Mouse (Mus musculus) thymus, postnatal 10 days (tissue): ENCODE measurements around the gene Cpsf3.
A peak's percentile ranks its signal among the peaks of the same experiment; 100 is the strongest.

Experiments
- DNase-seq, 2 experiments: peaks; one replicate each; pipeline ENCODE4 v3.0.0; 2021; ENCODE audit warnings: low spot score in 2 of 2

The Cpsf3 gene

DNA sequence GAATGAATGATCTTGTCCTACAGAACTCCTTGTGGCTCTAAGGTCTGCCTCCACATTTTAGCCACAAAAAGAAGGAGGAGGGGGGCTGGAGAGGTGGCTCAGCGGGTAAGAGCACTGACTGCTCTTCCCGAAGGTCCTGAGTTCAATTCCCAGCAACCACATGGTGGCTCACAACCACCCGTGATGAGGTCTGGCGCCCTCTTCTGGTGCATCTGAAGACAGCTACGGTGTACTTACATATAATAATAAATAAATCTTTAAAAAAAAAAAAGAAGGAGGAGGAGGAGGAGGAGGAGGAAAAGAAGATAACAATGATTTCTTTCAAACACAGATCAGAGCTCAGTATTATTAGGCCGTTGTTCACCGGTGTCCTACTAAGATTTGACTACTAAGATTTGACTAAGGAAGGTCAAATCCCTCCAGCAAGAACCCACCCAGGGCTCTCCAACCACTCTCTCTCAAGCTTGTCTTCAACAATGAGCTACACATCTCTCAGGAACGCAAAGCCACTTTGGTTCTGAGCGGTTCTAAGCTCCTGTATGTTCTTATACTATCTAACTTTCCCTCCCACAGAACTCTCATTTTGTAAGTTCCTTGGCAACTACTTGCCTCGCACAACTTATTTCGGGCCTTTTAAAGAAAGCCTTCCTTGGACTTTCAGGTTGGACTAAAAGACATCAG is at the start of gene Cpsf3:
TSS of gene Cpsf3 (plus strand) at position 631 of the 681 bp plus-strand sequence.
- no peak for DNase-seq

DNA sequence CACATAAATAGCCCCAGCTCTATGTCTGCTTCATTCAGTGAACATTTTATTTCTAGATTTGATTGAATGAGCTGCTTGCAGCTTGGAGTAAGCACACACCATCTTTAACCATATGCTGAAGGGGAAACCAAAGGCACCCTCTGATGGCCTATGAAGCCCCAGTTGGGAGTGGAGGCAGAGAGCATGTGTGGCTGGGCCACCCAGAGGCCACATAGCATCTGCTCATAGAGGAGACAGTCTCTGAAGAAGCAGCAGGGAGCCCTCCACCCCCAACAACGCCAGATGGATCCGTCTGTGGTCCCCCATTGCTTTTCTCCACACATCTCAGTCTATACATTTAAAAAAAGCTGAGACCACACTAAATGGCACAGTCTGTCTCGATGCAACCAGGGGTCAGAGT is 43.2 kb upstream of the Cpsf3 start:
- DNase-seq: no peak

DNA sequence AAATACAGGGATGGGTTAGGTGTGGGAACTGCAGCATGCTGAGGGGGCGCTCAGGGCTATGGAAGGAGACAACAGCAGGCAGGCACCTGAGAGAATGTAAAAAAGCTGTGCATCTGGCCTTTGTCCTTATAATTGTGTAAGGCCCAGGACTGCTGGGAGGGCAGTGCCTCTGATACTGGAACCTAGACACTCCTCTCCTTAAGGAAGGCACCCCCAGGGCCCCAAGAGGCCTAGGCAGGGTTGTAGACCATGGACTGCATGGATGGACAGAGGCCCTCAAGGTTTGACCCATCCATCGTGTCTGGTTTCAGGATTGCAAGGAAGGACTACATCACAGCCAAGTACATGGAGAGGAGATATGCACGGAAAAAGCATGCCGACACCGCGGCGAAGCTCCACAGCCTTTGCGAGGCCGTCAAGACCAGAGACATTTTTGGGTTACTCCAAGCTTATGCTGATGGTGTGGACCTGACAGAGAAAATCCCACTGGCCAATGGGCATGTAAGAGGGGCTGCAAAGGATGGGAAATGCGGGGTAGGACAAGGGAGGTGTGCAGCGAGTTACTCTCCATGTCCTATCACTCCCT is 40.7 kb upstream of the Cpsf3 start:
- DNase-seq: no peak

DNA sequence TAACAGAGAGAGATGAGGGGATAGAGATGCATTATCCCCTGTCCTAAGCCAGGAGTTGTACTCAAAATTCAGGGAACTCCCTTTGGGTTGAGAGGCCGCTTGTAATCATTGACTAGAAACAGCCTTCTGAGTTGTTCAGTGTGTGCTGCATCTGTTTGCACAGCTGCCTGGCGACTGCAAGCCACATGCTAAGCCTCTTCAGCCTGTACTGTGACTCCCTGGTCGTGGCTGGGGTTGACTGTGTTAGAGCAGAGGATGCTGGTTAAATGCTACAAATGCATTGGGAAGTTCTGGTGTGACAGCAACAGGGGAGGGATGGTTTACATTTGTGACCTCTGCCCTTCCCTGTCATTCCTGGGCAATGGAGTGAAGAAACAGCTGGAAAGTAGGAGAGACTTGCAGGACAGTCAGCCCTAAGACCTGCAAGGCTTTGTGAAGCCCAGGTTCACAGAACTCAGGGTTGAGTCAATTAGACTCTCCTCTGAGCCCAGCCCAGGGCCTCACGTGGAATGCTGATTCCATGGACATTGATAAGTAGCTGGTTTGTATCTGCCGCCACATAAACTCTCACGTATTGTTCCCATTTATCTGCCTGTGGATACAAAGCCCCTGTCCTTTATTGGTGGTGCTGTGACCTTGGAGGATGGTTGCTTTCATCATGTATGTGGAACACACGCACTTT is 37.3 kb upstream of the Cpsf3 start:
- no peak for DNase-seq

DNA sequence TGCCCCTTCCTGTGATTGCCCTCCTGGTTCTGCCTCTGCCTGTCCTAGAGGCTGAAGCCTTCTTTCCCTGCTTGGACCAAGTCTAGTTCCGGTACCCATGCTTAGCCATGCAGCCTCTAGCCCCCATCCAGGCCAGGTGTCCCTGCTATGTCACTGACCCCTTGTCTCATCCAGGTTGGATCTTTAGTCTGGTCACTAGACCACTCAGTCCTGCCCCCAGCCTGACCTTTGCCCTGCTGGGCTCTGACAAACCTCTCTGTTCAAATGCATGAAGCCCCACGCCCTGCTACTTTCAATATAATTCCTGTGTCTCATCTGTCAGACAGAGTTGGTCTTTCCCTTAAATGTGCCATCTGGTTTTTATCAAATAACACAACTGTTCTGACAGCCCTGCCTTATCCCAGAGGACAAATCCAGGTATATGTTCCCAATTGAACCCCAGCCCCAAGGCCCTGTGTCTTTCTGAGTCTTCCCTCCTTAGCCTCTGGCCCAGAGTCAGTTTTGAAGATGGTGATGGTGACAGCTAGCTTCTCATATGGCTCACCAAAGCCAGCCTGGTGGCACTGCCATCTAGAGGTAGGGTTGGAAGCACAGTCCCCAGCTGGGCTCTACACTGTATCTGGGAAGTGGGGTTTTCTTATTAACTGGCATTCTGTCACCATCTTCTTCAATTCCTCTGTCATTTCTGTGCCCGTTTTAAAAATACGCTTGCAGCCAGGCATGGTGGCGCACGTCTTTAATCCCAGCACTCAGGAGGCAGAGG is 24.5 kb upstream of the Cpsf3 start:
- peak in 1 of 2 experiments; percentile 17 for DNase-seq

DNA sequence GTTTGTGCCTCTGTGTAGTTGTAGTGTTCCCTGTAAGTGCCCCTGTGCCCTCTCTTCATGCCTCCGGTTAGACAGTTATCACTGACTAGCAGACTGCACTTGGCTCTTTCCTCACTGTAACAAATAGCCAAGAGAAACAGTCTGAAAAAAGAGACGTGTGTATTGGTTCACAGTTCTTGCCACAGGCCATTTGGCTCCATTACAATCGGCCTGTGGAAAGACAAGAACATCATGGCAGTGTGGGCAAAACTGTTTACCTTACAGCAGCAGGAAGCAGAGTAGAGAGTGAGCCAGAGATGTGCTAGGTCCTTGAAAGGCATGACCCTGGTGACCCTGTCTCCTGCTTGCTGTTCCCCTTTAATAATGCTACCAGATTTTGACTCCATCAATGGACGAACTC is 23.7 kb upstream of the Cpsf3 start:
- no peak for DNase-seq

DNA sequence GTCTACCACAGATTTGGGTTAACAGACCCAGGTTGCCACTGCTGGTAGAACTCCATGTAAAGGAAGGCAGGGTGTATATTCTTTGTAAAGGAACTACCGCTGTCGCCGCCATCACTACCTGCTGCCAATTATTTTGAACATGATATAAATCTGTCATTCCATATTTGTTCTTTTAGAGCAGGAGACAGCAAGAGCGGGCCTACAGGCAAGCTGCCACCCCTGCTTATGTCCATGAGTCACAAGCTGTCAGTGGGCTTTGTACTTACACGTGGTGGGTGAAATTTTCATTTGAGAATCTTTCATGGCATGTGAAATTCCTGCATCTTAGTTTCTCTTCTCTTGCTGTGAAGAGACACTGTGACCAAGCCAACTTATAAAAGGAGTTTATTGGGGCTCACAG is 21.9 kb upstream of the Cpsf3 start:
- DNase-seq: no peak

DNA sequence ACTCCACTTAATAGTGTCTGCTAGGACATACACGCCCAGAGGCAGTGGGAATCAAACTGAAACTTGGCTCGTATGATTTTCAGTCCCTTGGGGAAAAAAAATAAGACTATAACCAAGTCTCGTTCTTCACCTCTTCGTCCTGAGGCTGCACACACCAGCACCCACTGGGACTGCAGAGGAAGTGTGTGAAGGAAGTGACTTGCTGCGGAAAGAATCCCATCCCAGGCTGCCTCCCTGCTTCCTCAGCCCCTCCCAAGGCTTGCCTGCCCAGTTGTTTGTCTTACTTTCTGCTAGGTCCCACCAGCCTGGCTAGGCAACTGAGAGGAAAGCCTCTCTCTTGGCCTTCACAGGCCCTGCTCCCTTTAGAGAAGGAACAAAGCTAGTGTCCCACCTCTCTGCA is 20.9 kb upstream of the Cpsf3 start:
- no peak for DNase-seq

DNA sequence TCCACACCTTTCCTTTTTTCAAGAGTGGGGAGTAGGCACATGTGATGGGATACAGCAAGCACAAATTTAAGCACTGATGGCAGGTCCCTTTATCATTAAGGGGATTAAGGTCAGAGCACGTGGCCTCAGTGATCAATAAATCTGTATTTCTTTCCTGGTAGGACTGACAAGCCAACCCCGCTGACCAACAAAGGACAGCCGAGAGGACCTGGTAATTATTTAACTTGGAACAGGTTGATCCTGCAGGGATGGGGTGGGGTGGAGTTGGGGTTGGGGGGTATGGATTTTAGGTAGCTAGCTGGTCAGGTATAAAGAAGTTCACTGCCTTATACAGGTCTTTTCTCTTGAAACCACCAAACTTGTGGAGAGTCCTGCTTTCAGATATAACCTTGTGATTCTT is 20.2 kb upstream of the Cpsf3 start:
- DNase-seq: no peak

DNA sequence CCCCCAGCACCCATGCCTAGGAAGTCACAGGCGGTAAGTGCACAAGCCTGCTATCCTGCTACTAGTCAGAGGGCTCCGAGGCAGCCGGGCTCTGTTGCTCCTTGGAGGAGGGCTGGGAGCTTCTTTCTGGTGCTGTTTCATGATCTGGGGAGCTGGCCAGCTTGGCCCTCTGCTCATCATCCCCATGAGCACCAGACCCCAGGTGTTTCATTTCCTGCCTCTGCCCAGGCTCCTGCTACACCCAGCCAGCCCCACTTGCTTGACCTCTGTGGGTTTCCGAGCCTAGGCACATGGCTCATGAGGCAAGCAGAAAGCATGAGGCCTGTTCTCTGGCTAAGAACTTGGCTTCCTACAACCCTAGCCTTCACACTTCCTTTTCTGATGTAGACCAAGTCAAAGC is 19.7 kb upstream of the Cpsf3 start:
- no peak for DNase-seq

DNA sequence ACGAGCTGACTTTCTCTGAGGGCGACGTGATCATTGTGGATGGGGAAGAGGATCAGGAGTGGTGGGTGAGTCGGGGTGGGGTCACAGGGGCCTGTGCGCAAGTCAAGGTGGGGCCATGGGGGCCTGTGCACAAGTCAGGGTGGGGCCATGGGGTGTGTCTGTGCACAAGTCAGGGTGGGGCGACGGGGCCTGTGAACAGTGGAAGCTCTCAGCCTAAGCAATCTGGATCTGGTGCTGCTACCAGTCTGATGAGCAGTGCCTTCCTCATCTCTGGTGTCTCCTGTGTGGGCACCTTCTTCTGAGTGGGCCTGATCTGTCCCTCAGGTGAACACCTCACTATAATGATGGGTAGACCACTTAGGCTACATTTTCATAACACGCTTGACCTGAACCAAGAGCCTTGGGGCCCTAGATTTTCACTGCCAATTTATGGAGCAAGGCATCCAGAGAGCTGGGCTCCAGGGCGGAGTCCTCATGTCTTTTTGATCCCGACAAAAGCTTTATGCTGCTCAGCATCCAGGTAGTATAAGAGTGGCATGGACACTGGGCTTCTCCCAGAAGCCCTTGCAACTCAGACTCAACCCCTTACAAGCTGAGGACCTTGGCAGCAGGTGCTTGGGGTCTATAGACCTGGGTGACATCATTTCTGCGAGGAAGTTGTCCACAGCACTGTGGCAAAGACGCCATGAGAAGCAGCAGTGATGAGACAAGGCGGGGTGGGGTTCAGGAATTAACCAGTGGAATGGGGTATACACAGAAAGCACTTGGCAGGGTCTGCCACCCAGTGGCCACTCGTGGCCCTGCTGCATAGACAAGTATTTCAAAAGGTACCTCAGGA is 19.0 kb upstream of the Cpsf3 start:
- DNase-seq: peak in 1 of 2 experiments; percentile 20

DNA sequence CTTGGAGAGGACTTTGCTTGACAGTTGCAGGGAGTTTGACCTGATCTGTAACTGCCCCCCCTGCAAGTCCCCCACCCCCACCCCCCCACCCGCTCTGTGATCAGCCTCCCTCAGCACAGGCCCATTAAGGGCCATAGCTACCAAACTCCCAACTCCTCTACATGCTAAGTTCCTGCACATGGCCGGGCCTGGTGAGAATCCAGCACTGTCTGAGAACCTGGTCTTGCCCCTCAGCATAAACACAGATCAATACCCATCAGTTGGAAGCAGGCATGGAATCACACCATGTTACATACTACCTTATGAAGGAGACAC is 18.4 kb upstream of the Cpsf3 start:
- DNase-seq: no peak

DNA sequence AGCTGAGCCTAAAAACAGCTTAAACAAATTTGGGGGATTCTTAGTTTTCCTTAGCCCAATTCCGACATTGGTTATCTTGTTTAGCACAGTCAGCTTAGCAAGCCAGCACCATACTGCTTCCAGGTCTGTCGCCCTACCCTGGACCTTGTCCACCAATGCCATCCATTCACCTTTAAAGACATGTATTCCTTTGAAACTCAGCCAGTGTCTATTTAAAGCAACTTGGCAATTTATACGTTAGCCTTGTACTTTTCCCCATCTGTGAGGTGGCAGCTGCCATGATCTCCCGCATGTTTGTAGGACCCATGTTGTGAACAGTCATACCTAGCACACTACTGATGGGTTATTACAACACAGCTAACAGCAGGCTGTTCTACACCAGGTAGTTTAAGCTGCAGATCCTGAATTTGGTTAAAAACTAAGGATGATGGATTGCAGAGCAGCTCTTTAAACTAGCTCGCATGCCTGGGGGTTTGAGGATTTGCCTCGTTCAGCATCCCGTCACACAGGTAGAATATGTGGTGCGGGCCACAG is 17.0 kb upstream of the Cpsf3 start:
- no peak for DNase-seq

DNA sequence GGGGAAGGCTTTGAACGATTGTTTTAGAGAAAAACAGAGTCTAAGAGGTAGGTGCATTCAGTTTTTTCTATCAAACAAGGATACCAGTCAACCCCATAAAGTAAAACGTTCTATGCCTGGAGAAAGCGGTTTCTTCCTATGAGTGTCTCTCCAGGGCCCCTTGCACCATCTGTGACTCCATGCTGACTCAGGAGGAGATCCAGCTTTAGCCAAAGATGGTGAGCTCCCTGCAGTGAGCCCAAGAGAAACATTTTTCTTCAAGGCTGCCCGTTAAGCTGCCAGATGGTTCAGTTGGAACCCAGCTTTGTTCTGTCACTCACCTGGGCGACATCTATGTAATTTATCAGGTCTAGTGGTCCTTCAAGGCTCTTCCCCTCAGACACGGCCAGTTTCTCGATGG is 10.7 kb upstream of the Cpsf3 start:
- DNase-seq: no peak

DNA sequence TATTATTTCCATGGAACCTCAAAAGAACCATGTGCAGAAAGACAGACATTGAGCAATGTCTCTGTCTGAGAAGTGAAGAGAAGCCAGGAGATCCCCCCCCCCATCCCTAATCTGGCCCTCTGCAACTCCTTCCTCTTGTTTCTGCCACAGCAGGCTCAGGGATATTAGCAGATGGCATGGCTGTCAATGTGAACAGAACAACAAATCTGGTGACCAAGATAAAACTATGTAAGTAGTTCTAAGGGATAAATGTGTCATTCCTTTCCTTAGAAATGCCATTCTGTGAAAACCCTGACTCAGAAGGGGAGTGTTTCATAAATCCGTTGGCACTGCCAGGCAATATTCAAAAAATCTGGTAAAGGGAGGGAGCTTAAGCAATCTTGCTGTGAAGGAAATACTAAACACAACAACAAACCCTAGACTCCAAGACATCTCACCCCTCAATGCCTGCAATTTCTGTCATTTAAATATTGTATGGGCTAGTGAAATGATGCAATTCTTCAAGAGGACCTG is 7.8 kb upstream of the Cpsf3 start:
- no peak for DNase-seq

DNA sequence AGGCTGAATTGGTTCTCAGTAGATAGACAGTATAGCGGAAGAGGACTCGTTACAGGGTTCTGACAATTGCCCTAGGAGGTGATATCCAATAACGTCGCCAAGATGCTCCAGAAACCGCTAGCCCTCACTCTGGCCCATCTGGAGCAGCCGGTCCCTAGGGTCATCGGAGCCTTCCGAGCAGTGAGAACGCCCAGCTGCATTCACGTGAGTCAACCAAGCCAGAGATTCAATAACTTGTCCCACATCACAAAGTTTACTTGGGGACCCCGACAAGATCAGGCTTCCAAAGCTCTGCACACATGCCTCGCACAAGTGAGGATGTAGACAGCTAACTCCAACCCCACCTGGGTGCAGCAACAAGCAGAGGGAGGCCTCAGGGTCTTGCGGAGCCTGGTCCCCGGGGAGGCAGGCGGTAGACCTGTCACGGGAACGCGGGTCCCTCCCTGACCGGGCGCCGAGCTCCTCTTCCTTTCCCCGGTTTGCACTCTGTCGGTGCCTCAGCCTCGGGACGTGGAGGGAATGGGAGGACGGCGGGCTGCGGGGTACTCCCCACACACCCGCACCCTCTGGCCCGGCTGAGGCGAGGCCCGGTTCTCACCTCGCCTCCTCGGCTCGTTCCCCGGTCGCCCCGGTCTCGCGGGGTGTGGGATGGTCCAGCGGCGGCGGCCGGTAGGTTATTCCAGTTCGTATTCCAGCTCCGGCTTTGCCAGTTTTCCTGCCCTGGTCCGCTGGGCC is 484 bp downstream of the Cpsf3 start:
- DNase-seq: no peak

DNA sequence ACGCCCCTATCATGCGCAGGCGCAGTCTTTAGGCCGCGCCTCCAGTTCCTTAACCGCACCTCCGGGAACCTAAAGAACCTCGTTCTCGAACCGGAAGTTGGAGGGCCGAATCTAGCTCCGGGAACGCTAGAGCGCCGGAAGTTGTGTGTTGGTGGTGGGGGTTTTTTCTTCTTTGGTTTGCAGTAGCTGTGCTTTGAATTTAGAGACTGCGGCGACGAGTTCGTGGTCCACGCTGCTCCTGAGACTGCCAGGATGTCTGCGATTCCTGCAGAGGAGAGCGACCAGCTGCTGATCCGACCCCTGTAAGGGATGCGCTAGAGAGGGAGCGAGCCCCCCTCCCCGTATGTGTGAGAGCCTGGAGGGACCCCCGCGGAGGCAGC is 1.0 kb downstream of the Cpsf3 start, which contains the start of gene Itgb1bp1:
TSS of gene Itgb1bp1 (minus strand) at position 42 of the 380 bp plus-strand sequence.
- peak; percentile 97 to 98 for DNase-seq

DNA sequence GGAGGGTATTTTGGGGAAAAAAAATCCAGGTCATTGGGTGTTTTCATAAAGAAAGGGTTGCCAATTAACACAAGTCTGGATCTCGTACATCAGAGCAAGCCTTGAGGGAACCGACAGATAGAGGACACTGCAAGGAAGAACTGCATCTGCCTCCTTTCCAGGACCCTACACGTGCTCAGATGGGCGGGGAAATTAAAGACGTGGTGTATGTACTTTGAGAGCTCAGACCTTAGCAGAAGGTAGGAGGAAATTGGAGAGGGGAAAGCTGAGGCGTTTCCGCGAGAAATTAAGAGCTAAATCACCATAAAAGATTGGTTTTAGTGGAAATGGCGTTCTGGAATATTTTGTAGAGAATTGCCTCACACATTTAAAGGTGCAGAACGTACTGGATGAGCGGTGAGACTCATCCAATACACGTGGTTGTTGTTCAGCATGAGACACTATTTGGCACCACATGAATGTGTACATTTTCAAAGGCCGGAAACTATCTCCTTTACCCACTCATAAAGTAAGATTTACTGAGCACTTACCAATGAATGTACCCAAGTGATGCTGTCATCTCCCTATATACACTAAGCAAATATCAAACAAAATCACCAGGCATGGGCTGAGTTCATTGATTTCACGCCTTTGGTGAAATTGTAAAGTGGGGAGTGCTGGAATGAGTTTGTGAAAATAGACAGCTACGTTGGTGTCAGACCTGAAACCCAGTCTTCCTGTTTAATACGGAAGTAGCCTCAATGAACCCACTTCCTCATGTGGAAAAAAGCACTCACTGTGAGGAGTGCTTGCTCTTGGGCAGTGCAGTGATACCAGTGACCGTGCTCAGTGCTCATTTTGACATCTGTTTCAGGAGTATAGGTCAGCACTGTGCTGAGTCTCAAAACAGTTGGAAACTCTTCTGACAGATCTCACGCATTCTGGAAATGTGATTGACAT is 1.8 kb downstream of the Cpsf3 start:
- peak; percentile 18 to 26 for DNase-seq

DNA sequence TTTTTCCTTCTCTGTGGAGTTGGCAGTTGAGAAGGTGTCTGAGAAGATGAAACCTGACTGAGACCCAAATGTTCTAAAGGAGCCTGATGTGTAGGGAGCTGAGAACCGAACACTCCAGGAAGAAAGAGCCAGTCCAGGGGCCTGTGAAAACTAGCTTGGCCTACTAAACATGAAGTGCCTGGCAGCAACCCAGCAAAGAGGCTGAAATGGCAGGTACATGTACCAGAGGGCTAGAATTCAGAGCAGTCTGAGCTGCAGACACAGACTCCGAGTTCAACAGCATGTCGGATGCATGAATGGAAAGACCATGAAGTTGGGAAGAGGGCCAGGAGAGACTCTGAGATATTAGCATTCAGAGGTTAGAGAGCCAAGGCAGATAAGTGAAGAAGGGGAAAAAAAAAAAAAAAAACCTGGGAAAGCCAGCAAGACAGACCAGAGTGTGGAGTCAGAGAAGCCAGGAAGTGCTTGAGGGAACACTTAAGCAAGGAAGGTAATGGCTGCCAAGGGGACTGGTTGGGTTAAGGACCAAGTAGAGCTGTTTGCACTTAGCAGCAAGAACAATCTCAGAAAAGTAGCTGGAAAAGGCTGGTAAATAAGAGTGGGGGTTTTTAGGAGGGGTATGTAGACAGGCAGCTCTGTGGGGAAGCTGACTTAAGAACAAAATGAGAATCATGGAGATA is 3.7 kb downstream of the Cpsf3 start:
- no peak for DNase-seq
